Mouse (Mus musculus): Measurements from ENCODE around the gene Rpl13a. TPM values are rescaled to one million over a fixed set of nuclear protein-coding genes. Genes with fewer than 3 reads are reported as not detected.
A peak's percentile ranks its signal among the peaks of the same experiment; 100 is the strongest.

The Rpl13a gene
- total RNA-seq, 2 experiments from 2014 or later: 614 to 796 TPM

DNA sequence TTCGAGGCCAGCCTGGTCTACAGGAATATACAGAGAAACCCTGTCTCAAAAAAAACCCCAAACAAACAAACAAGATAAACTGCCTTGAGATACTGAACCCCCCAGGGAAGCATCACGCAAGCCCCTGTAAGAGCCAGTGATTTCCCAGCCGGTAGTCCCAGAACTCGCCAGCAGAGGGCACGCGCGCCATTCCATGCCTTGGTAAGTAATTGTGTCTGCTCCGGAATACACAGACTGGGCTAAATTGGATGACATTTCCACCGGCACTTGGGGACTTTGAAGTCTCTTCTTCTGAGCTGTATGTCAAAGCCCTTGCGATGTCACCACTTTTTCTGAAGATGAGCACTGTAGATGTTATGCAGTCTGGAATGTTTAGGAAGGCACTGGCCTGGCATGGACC is 48.7 kb downstream of the Rpl13a start:
- DNase-seq (ENCODE audit: low spot score in 2 of 2): peak; percentile 83 to 90
- intact Hi-C loops (cut with DNase I): loop anchor here (2.0 to 5.0 kb wide), 2 partner anchors 42 to 57 kb away; partner anchors contain the start of genes Flt3l, Gm45713 and Rps11

GRCm38 (mm10) chr7:45078513-45078912 is 50.0 kb downstream of the Rpl13a start:
- DNase-seq (ENCODE audit: low spot score in 2 of 2): peak; percentile 53 to 55
- intact Hi-C loops (cut with DNase I): loop anchor here (2.0 kb wide), 1 partner anchor 58 kb away; the partner anchor contains the start of genes Flt3l and Gm45713

GRCm38 (mm10) chr7:45077829-45078228 is 50.7 kb downstream of the Rpl13a start:
- no peak for DNase-seq (ENCODE audit: low spot score in 2 of 2)
- intact Hi-C loops (cut with DNase I): loop anchor here (2.0 kb wide), 1 partner anchor 59 kb away; the partner anchor contains the start of genes Flt3l and Gm45713

- no peak for DNase-seq (ENCODE audit: low spot score in 2 of 2)
- intact Hi-C loops (cut with DNase I): no loop called here
These were observed 51.2 kb downstream of the Rpl13a start for GRCm38 (mm10) chr7:45077322-45077721.

GRCm38 (mm10) chr7:45076501-45076900 is 52.1 kb downstream of the Rpl13a start:
- no peak for DNase-seq (ENCODE audit: low spot score in 2 of 2)
- intact Hi-C loops (cut with DNase I): no loop called here

Small RNAs within 50 kb of the gene (microRNA-seq; reads per million reads assigned to microRNA genes)
- gene Mir150 (1,446 reads per million, percentile 82 among the genes with 10 or more reads in this experiment), gene Mir5121 (5.8 reads per million, percentile 20 among the genes with 10 or more reads in this experiment), gene Mir7055 (3.6 reads per million, percentile 9 among the genes with 10 or more reads in this experiment)

Other genes starting within 250 kb of the Rpl13a start
- gene Med25, start 236.0 kb downstream of the Rpl13a start, total RNA-seq (2021): 10 to 100 TPM; 91.7 to 98.1 TPM
- gene Fuz, start 232.7 kb downstream of the Rpl13a start, total RNA-seq (2021): 10 to 100 TPM; 18.2 to 20.6 TPM
- 100 to 1,000 TPM; 346 to 355 TPM for gene Ap2a1, start 199.3 kb downstream of the Rpl13a start, total RNA-seq (2021)
- 1 to 10 TPM; 1.4 to 3.4 TPM for gene Tsks, start 185.6 kb downstream of the Rpl13a start, total RNA-seq (2021)
- gene Cpt1c, start 153.9 kb downstream of the Rpl13a start, total RNA-seq (2021): 10 to 100 TPM; 85.4 to 97.7 TPM
- gene Prmt1, start 142.2 kb downstream of the Rpl13a start, total RNA-seq (2021): 100 to 1,000 TPM; 143 to 145 TPM
- gene Irf3, start 131.1 kb downstream of the Rpl13a start, total RNA-seq (2021): 10 to 100 TPM; 29.2 to 38.7 TPM
- gene Bcl2l12, start 130.0 kb downstream of the Rpl13a start, total RNA-seq (2021): 1 to 10 TPM; 1.8 to 2.6 TPM
- gene Scaf1, start 112.4 kb downstream of the Rpl13a start, total RNA-seq (2021): 100 to 1,000 TPM; 174 to 177 TPM
- gene Rras, start 110.8 kb downstream of the Rpl13a start, total RNA-seq (2021): 10 to 100 TPM; 12.9 to 13.9 TPM
- gene Prr12, start 75.9 kb downstream of the Rpl13a start, total RNA-seq (2021): 10 to 100 TPM; 64.9 to 75.3 TPM
- 10 to 100 TPM; 59.7 to 63.7 TPM for gene Nosip, start 66.3 kb downstream of the Rpl13a start, total RNA-seq (2021)
- 1 to 10 TPM; 5.4 to 7.4 TPM for gene Prrg2, start 66.1 kb downstream of the Rpl13a start, total RNA-seq (2021)
- 1 to 10 TPM; 3.8 to 4.9 TPM for gene Rcn3, start 36.5 kb downstream of the Rpl13a start, total RNA-seq (2021)
- gene Fcgrt, start 24.9 kb downstream of the Rpl13a start, total RNA-seq (2021): 10 to 100 TPM; 22.3 to 22.7 TPM
- 100 to 1,000 TPM; 405 to 466 TPM for gene Rps11, start 4.3 kb downstream of the Rpl13a start, total RNA-seq (2021)
- not detected for gene Gm45713, start 7.5 kb upstream of the Rpl13a start, total RNA-seq (2021)
- gene Flt3l, start 7.7 kb upstream of the Rpl13a start, total RNA-seq (2021): 1 to 10 TPM; 3.7 to 6.1 TPM
- gene Pih1d1, start 25.5 kb upstream of the Rpl13a start, total RNA-seq (2021): 10 to 100 TPM; 44.8 to 53.6 TPM
- gene Aldh16a1, start 25.8 kb upstream of the Rpl13a start, total RNA-seq (2021): 10 to 100 TPM; 12.2 to 21.5 TPM
- 1,000 to 10,000 TPM; 1,276 to 1,585 TPM for gene Slc17a7, start 35.2 kb upstream of the Rpl13a start, total RNA-seq (2021)
- under 1 TPM; 0.17 to 0.50 TPM for gene Gfy, start 50.8 kb upstream of the Rpl13a start, total RNA-seq (2021)
- not detected for gene Pth2, start 52.2 kb upstream of the Rpl13a start, total RNA-seq (2021)
- gene Ccdc155, start 76.1 kb upstream of the Rpl13a start, total RNA-seq (2021): 1 to 10 TPM; 5.1 to 5.2 TPM
- gene Dkkl1, start 83.4 kb upstream of the Rpl13a start, total RNA-seq (2021): 10 to 100 TPM; 25.9 to 29.9 TPM
- gene Tead2, start 87.0 kb upstream of the Rpl13a start, total RNA-seq (2021): 1 to 10 TPM; 3.9 to 5.6 TPM
- gene Cd37, start 110.4 kb upstream of the Rpl13a start, total RNA-seq (2021): 1 to 10 TPM; 5.0 to 5.9 TPM
- gene Slc6a16, start 112.3 kb upstream of the Rpl13a start, total RNA-seq (2021): 1 to 10 TPM; 1.2 to 1.6 TPM
- gene Slc6a21, start 148.8 kb upstream of the Rpl13a start, total RNA-seq (2021): not detected
- gene Trpm4, start 205.0 kb upstream of the Rpl13a start, total RNA-seq (2021): 10 to 100 TPM; 18.0 to 20.9 TPM
- gene Hrc, start 206.5 kb upstream of the Rpl13a start, total RNA-seq (2021): under 1 TPM; 0.27 to 0.52 TPM
- 100 to 1,000 TPM; 154 to 168 TPM for gene Ppfia3, start 238.3 kb upstream of the Rpl13a start, total RNA-seq (2021)
- 100 to 1,000 TPM; 164 to 189 TPM for gene Lin7b, start 241.8 kb upstream of the Rpl13a start, total RNA-seq (2021)

All from left cerebral cortex, postnatal 36 days (tissue).